8 mouse cellular contexts compared by ENCODE assay signal in the genomic region with DNA sequence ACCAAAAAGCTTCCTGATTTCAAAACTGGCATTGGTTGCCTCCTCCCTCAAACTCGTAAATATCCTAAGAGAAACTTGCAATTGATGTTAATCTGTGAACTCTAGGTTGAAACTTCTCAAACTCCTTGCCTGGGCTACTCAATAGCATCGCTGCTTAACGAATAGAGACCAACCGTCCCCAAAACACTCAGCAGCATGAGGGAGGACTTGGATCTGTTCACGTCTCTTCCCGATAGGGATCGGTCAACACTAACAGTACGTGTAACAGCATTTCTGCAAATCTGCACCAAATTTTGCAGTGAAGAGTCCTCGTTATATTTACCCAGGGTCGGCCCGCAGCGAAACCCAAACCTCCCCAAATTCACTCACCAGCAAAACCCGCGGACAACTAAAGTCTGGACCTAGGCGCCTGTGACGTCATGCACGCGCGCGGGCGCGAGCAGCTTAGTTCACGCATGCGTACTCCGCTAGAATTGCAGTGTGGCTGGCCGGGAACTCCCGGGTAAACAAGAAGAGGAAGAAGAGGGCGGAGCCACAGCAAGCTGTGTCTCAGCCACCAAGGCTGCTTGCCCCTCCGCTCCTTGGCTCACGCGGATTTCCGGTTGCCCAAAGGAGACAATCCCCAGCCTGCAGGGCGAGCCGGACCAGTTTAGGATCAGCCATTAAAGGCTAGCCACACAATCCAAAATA. TPM values are rescaled to one million over a fixed set of nuclear protein-coding genes. Genes with fewer than 3 reads are reported as not detected.
A peak's percentile ranks its signal among the peaks of the same experiment; 100 is the strongest.
DNase-seq lines count a peak whose midpoint lies in the region; ATAC-seq and TF ChIP-seq lines count a peak whose summit lies in the region.

A gene (minus strand): TSS at position 441 of the 690 bp plus-strand sequence.

- H3K4me3 ChIP-seq in heart, embryonic 12.5 days, result peak within 1 kb of the TSS; percentile 79
- H3K4me3 ChIP-seq in kidney, postnatal 0 days (replicated peaks; ENCODE audit: low read depth, low read length), result peak within 1 kb of the TSS; percentile 74
- peak within 1 kb of the TSS; percentile 69 for H3K4me3 ChIP-seq in liver, embryonic 11.5 days (ENCODE audit: low read depth, low read length)
- peak within 1 kb of the TSS; percentile 61 for H3K4me3 ChIP-seq in stomach, embryonic 14.5 days (ENCODE audit: low read depth, low read length)

- peak within 1 kb of the TSS; percentile 84 for H3K27ac ChIP-seq in heart, embryonic 12.5 days (ENCODE audit: poor library complexity, severe bottlenecking)
- peak within 1 kb of the TSS; percentile 85 for H3K27ac ChIP-seq in kidney, postnatal 0 days
- H3K27ac ChIP-seq in liver, embryonic 11.5 days (ENCODE audit: low read depth, low read length), result peak within 1 kb of the TSS; percentile 81
- H3K27ac ChIP-seq in stomach, embryonic 14.5 days (ENCODE audit: low read length), result peak within 1 kb of the TSS; percentile 71

- no peak for TF ChIP-seq CTCF in kidney, postnatal 0 days (IDR thresholded peaks at IDR 0.05; ENCODE audit: low read depth)

- no peaks in the 10 kb centered on the region for H3K27me3 ChIP-seq in heart, embryonic 12.5 days (replicated peaks)
- no peaks in the 10 kb centered on the region for H3K27me3 ChIP-seq in kidney, postnatal 0 days (ENCODE audit: insufficient read depth, low read length)
- H3K27me3 ChIP-seq in liver, embryonic 11.5 days (replicated peaks; ENCODE audit: control insufficient read depth, insufficient read depth, low read length), result no peaks in the 10 kb centered on the region
- H3K27me3 ChIP-seq in stomach, embryonic 14.5 days (ENCODE audit: control insufficient read depth, insufficient read depth, low read length), result no peaks in the 10 kb centered on the region

- H3K4me1 ChIP-seq in heart, embryonic 12.5 days (replicated peaks), result 0 out of 2 replicates have a peak, but pooled peaks cover 4% of the 10 kb centered on the region
- no peaks in the 10 kb centered on the region for H3K4me1 ChIP-seq in kidney, postnatal 0 days (replicated peaks; ENCODE audit: insufficient read depth, low read length)
- peaks cover 4% of the 10 kb centered on the region; the same call in 1 of the 2 replicates for H3K4me1 ChIP-seq in liver, embryonic 11.5 days (replicated peaks; ENCODE audit: control insufficient read depth, insufficient read depth, low read length)
- no peaks in the 10 kb centered on the region for H3K4me1 ChIP-seq in stomach, embryonic 14.5 days (ENCODE audit: control insufficient read depth, insufficient read depth, low read length)

- no peaks in the 10 kb centered on the region for H3K9me3 ChIP-seq in heart, embryonic 12.5 days (replicated peaks)
- H3K9me3 ChIP-seq in kidney, postnatal 0 days (replicated peaks; ENCODE audit: low read length), result no peaks in the 10 kb centered on the region
- no peaks in the 10 kb centered on the region for H3K9me3 ChIP-seq in liver, embryonic 11.5 days (ENCODE audit: control insufficient read depth, low read length)
- H3K9me3 ChIP-seq in stomach, embryonic 14.5 days (ENCODE audit: control insufficient read depth, low read depth, low read length), result no peaks in the 10 kb centered on the region

- 0% methylated on average over 34 of the region's 34 CpGs for WGBS in heart, embryonic 12.5 days
- 1% methylated on average over 34 of the region's 34 CpGs for WGBS in kidney, postnatal 0 days
- under 1% methylated on average over 34 of the region's 34 CpGs for WGBS in liver, embryonic 11.5 days
- under 1% methylated on average over 34 of the region's 34 CpGs for WGBS in stomach, embryonic 14.5 days

- peak within 1 kb of the TSS; percentile 75 for H3K9ac ChIP-seq in heart, embryonic 12.5 days
- peak within 1 kb of the TSS; percentile 84 for H3K9ac ChIP-seq in kidney, postnatal 0 days (ENCODE audit: low read depth, low read length)
- peak within 1 kb of the TSS; percentile 80 for H3K9ac ChIP-seq in liver, embryonic 11.5 days (ENCODE audit: low read depth, low read length)
- peak within 1 kb of the TSS; percentile 60 for H3K9ac ChIP-seq in stomach, embryonic 14.5 days (replicated peaks; ENCODE audit: low read depth, low read length)

- peaks cover 4% of the 10 kb centered on the region; the same call in 1 of the 2 replicates for H3K36me3 ChIP-seq in heart, embryonic 12.5 days
- no peaks in the 10 kb centered on the region for H3K36me3 ChIP-seq in kidney, postnatal 0 days (ENCODE audit: insufficient read depth, low read length)
- H3K36me3 ChIP-seq in liver, embryonic 11.5 days (ENCODE audit: control insufficient read depth, insufficient read depth, low read length), result no peaks in the 10 kb centered on the region
- H3K36me3 ChIP-seq in stomach, embryonic 14.5 days (ENCODE audit: control insufficient read depth, insufficient read depth, low read length), result no peaks in the 10 kb centered on the region; the same call in 1 of the 2 replicates

- peak; percentile 97 for DNase-seq in CD4-positive helper T cell, adult 2 months (ENCODE audit: low read depth, low spot score)
- DNase-seq in brain, embryonic 18.5 days (ENCODE audit: low read depth, low spot score), result peak; percentile 90
- DNase-seq in kidney, postnatal 0 days (ENCODE audit: low spot score), result peak; percentile 99
- DNase-seq in liver, embryonic 11.5 days (ENCODE audit: low spot score), result peak; percentile 97
- peak; percentile 97 for DNase-seq in naive thymus-derived CD4-positive, alpha-beta T cell, adult 2 months (ENCODE audit: low read depth)

- peak; percentile 95 for ATAC-seq in erythroid progenitor cell, adult 5-6 weeks (replicated peaks; ENCODE audit: low FRiP score, poor library complexity, severe bottlenecking)
- peak; percentile 99 for ATAC-seq in heart, embryonic 12.5 days (ENCODE audit: insufficient number of reproducible peaks, low FRiP score)
- peak; percentile 99 for ATAC-seq in kidney, postnatal 0 days (replicated peaks; ENCODE audit: low FRiP score, low read depth)
- peak; percentile 98 for ATAC-seq in liver, embryonic 11.5 days (replicated peaks; ENCODE audit: low FRiP score)
- peak; percentile 98 for ATAC-seq in stomach, embryonic 14.5 days (ENCODE audit: insufficient number of reproducible peaks, insufficient read depth, low FRiP score, low read depth)

- peak within 1 kb of the TSS; percentile 67 for H3K4me2 ChIP-seq in heart, embryonic 12.5 days
- peak within 1 kb of the TSS; percentile 59 for H3K4me2 ChIP-seq in kidney, postnatal 0 days (ENCODE audit: low read length)
- peak within 1 kb of the TSS; percentile 68 for H3K4me2 ChIP-seq in liver, embryonic 11.5 days
- H3K4me2 ChIP-seq in stomach, embryonic 14.5 days (replicated peaks; ENCODE audit: low read depth, low read length), result peak within 1 kb of the TSS; percentile 59

RNA-seq across cellular contexts. Expression of the gene that starts here (rescaled TPM):
- 46.9 and 62.0 TPM in 2 replicates for total RNA-seq in erythroid progenitor cell, adult 5-6 weeks (2015; ENCODE audit: low replicate concordance)
- 29.5 and 41.0 TPM in 2 replicates for total RNA-seq in erythroid progenitor cell, adult 5-6 weeks (2017; ENCODE audit: low replicate concordance)
- polyA plus RNA-seq in heart, embryonic 12.5 days (2016; fragmentation: Nextera tagmentation; extraction: Ambion mirVana), result 25.1 and 28.8 TPM in 2 replicates
- polyA plus RNA-seq in kidney, postnatal 0 days (2015; fragmentation: Nextera tagmentation; extraction: Ambion mirVana), result 23.0 and 23.3 TPM in 2 replicates
- 37.5 and 38.4 TPM in 2 replicates for polyA plus RNA-seq in liver, embryonic 11.5 days (2014; fragmentation: Nextera tagmentation; extraction: Ambion mirVana)
- 34.0 and 36.2 TPM in 2 replicates for polyA plus RNA-seq in stomach, embryonic 14.5 days (2014; fragmentation: Nextera tagmentation; extraction: Ambion mirVana)

Comparison
In these comparisons a context has a peak if more than half of its experiments do, and no peak if none do; other contexts are left out.
1. Peak in every context shown above with its lines: DNase-seq, ATAC-seq, H3K4me3 ChIP-seq and H3K27ac ChIP-seq.